Mouse (Mus musculus) frontal cortex, postnatal 25 days (tissue): ENCODE measurements at regions not wholly inside any gene's neighbourhood (a gene's known extent, or its start where the extent isn't known, plus 50 kb on each side); places are given as distances from the start of the nearest gene placed in this dataset.
A peak's percentile ranks its signal among the peaks of the same experiment; 100 is the strongest.
"Not testable (repeated sequence)": the region's sequence is repeated elsewhere in the genome, so short reads cannot be mapped to it uniquely, and the experiment has no call there.

Experiments
- DNase-seq, 2 experiments: peaks; one replicate each; pipeline ENCODE4 v3.0.0; 2022; ENCODE audit warnings: low spot score in 2 of 2

DNA sequence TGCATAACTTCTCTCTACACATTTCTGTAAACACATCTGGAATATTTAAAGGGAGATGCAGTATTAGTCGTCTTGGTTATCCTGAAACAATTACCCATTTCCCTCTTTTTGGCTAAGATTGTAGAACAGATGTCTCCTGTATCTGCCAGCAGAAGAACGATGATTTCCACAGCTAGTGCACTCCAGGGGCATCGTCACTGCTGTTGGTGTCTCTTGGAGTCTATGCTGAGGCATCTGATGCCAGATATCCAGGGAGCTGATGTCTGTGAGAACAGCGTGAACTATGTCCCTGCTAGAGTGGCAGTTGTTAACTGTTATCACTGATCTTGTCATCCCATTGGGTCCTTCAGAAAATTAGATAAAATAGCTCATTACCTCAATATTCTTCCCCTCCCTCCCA is 536.2 kb downstream of the Trhde start:
- DNase-seq: peak in 1 of 2 experiments; percentile 3

GRCm38 (mm10) chr10:114241606-114242005 is 560.5 kb downstream of the Trhde start:
- no peak for DNase-seq

GRCm38 (mm10) chr10:114227635-114228034 is 574.5 kb downstream of the Trhde start:
- DNase-seq: no peak

GRCm38 (mm10) chr10:114201583-114201982 is 600.5 kb downstream of the Trhde start:
- DNase-seq: no peak

DNA sequence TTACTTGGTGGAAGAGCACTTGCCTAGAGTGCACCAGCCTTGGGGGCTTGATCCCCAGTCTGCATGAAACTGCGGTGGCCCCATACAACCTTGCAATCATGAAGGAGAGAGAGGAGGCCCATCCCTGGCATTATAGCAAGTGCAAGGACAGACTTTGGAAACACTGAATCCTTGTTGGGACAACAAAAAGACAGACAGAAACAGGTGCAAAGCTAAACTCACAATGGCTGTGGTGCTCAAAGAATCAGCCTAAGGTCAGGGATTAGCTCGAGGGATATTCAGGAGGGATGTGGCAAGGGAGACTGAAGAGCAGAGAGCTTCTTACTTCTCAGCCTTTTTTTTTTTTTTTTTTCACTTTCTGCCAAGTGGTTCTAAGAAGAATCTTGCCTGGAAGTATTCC is 601.2 kb downstream of the Trhde start:
- no peak for DNase-seq

GRCm38 (mm10) chr10:114186287-114186686 is 615.8 kb downstream of the Trhde start:
- DNase-seq: no peak

- DNase-seq: not testable (repeated sequence)
Observed at GRCm38 (mm10) chr10:114143345-114143744, 658.8 kb downstream of the Trhde start.

DNA sequence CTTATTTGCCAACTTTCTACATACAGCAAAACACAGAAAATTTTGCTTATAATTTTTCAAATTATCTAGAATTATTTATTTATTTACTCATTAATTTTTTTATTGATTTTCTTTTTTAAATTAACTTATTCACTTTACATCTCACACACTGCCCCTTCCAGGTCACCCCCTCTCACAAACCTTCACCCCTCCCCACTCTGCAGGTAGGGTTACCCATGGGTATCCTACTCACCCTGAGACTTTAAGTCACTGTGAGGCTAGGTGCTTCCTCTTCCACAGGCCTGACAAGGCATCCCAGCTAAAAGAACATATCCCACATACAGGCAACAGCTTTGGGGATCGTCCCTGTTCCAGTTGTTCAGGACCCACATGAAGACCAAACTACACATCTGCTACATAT is 664.2 kb downstream of the Trhde start:
- DNase-seq: no peak

GRCm38 (mm10) chr10:114137095-114137494 is 665.0 kb downstream of the Trhde start:
- DNase-seq: no peak
